Mouse (Mus musculus) T-cell, adult 2 months (primary cell): ENCODE measurements around the gene Dhrs1.

ENCODE experiments used
- DNase-seq: peaks from one replicate; pipeline ENCODE4 v3.0.0; 2022; ENCODE audit warnings: low spot score

The Dhrs1 gene

GRCm38 (mm10) chr14:55745180-55745860 is at the start of gene Dhrs1, which contains the start of gene Nop9:
Gene Dhrs1 (minus strand): TSS chr14:55745690.
Gene Nop9 (plus strand): TSS chr14:55745693.
- DNase-seq, result peak; percentile 80

- no peak for DNase-seq
Measured at GRCm38 (mm10) chr14:55793946-55794345, 48.5 kb upstream of the Dhrs1 start.

GRCm38 (mm10) chr14:55793461-55793860 is 48.0 kb upstream of the Dhrs1 start:
- DNase-seq, result no peak

- peak; percentile 80 for DNase-seq
Measured at GRCm38 (mm10) chr14:55788256-55789050, 43.0 kb upstream of the Dhrs1 start, which contains the start of gene Ripk3. Gene Ripk3 (minus strand): TSS chr14:55788865.

- DNase-seq, result no peak
Measured at GRCm38 (mm10) chr14:55787731-55788130, 42.2 kb upstream of the Dhrs1 start.

- no peak for DNase-seq
Measured at GRCm38 (mm10) chr14:55785195-55785594, 39.7 kb upstream of the Dhrs1 start.

GRCm38 (mm10) chr14:55783958-55784235 is 38.4 kb upstream of the Dhrs1 start, which contains the start of gene Adcy4:
Gene Adcy4 (minus strand): TSS chr14:55784095.
- DNase-seq, result no peak

- DNase-seq, result no peak
Measured at GRCm38 (mm10) chr14:55783171-55783957, 37.9 kb upstream of the Dhrs1 start.

- no peak for DNase-seq
Measured at GRCm38 (mm10) chr14:55782361-55782960, 37.0 kb upstream of the Dhrs1 start.

GRCm38 (mm10) chr14:55781310-55781709 is 35.8 kb upstream of the Dhrs1 start:
- peak; percentile 57 for DNase-seq

- DNase-seq, result no peak
Measured at GRCm38 (mm10) chr14:55780736-55781135, 35.2 kb upstream of the Dhrs1 start.

- DNase-seq, result no peak
Measured at GRCm38 (mm10) chr14:55779656-55780055, 34.2 kb upstream of the Dhrs1 start.

GRCm38 (mm10) chr14:55778686-55779085 is 33.2 kb upstream of the Dhrs1 start:
- no peak for DNase-seq

GRCm38 (mm10) chr14:55777806-55778205 is 32.3 kb upstream of the Dhrs1 start:
- DNase-seq, result no peak

- no peak for DNase-seq
Measured at GRCm38 (mm10) chr14:55777176-55777575, 31.7 kb upstream of the Dhrs1 start.

GRCm38 (mm10) chr14:55776711-55777110 is 31.2 kb upstream of the Dhrs1 start:
- no peak for DNase-seq

- no peak for DNase-seq
Measured at GRCm38 (mm10) chr14:55769087-55769703, 23.7 kb upstream of the Dhrs1 start.

GRCm38 (mm10) chr14:55768555-55768954 is 23.1 kb upstream of the Dhrs1 start:
- no peak for DNase-seq

GRCm38 (mm10) chr14:55767519-55768414 is 22.3 kb upstream of the Dhrs1 start:
- no peak for DNase-seq

GRCm38 (mm10) chr14:55765696-55766095 is 20.2 kb upstream of the Dhrs1 start, which contains the start of gene Ltb4r1:
Gene Ltb4r1 (plus strand): TSS chr14:55765962.
- no peak for DNase-seq

- DNase-seq, result no peak
Measured at GRCm38 (mm10) chr14:55763166-55763565, 17.7 kb upstream of the Dhrs1 start.
